Mouse (Mus musculus): Measurements from ENCODE around the gene Gm20708.
"Not testable (repeated sequence)": the region's sequence is repeated elsewhere in the genome, so short reads cannot be mapped to it uniquely, and the experiment has no call there.

Gene Gm20708

DNA sequence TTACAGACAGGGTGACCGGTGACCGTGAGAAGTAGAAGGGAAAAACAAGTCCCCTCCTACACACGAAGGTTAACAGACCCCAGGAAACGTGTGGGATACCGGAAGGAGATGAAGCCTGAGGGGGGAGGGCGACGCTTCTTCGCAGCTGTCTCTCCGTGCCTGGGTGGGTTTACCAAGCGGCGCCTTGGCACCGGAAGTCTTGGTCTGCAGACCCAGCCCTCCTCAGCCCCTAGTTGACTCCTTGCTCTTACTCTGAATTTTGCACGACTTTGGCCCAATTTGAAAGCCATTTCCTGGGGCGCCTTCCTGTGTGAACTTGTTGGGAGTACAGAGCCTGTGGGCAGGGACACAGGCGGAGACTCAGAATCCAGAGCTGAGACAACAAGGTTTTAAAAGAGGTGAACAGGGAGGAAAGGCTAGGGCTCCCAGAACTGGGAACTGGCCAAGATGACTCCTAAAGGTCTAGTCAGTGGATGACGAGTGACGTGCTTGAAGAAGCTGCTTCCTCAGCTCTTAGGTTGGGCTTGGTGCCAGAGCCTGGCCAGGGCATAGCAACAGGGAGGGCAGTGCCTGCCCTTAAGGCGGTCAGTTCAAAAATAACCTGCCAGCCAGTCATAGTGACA, 28.2 kb upstream of the Gm20708 start:
- peak; percentile 57 to 73 for DNase-seq (ENCODE audit: low spot score in 2 of 2)

DNA sequence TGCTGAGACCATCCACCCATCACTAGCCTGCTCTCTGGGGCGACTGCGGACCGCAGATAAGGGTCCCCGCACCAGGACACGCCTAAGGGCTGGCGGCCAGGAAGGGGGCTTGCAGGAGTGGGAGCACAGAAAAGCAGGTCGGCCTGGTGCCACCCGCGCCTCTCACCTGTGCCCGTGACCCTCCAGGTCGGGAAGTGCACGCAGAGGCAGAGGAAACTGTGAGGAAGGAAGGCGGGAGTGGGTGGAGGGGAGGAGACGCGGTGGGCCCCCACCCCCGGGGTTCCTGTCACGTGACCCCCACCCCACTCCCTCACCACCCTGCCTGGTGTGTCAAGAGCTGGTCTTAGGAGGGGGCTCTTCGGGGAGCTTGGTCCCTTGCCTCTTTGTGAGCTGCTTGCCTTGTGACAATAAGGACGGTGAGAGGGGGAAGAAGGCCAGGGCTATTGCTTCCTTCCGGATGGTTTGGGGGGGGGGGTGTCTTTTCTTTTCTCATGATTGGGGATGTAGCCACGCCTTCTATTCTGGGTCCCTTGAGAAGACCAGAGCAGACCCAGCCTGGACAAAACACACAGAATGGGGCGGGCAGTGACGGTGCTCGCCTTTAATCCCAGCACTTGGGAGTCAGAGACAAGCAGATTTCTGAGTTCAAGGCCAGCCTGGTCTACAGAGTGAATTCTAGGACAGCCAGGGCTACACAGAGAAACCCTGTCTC, 27.3 kb upstream of the Gm20708 start, which contains the start of the genes Tmc8 and Tmc6:
Tmc8 (plus strand) TSS at position 84 of the 712 bp plus-strand sequence.
Tmc6 (minus strand) TSS at position 206 of the 712 bp plus-strand sequence.
- DNase-seq (ENCODE audit: low spot score in 2 of 2): peak; percentile 69 to 75

DNA sequence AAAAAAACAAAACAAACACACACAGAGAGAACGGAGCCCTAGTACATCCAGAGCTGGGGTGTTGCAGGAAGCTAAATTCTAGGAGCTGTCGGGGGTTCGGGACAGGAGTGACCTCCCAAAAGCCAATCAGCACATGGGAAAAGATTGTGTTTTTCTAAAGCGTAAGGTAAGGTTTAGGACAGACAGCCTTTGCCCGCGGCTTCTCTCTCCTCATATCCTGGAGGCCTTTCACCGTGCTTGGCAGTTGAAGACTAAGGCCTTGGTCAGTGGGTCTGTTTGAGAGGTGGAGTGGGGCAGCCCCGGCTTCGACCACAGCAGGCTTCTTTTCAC, 26.8 kb upstream of the Gm20708 start:
- no peak for DNase-seq (ENCODE audit: low spot score in 2 of 2)

DNA sequence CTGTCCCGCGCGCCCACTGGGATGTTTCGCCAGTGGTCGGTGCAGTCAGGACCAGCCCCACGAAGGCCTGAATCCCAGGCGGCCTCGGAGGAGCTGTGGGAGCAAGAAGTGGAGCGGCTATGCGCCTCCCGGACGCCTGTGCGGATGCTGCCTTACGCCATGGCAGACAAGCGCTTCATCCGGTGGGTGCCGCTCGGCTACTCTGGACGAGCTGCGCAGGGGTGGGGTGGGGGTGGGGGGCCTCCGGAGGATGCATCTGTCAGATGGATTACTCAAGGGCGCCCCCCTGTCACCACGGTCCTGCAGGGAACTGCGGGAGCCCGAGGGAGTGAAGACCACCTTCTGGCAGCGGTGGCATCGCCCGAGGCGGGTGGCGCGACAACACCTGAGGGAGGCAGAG, 26.4 kb upstream of the Gm20708 start:
- DNase-seq (ENCODE audit: low spot score in 2 of 2): peak; percentile 75 to 88

DNA sequence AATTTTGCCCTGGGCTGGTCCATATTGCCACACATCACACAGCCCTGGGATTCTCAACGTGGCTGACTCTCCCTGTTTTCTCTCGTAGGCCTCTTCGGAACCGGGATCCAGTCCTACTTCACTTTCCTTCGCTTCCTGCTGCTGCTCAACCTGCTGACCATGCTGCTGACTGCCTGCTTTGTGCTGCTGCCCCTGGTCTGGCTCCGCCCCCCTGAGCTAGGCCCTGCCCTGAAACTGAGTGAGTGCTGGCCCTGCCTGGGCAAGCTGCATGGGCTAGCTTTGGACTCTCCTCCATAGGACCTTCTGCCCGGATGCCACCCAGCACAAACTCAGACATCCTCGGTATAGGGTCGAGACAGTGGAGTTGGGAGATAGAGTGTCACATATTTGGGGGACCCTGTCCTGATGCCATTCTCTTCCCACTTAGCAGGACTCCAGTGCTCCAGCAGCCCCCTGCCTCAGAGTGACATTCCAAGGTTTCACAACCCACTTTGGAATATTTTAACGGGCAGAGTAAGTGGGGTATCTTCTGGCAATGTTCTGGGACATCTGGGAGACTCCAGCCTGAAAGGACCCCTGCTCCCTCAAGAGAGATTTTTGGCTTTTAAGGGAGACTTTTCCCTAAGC, 25.7 kb upstream of the Gm20708 start:
- DNase-seq (ENCODE audit: low spot score in 2 of 2): peak; percentile 59 to 66

DNA sequence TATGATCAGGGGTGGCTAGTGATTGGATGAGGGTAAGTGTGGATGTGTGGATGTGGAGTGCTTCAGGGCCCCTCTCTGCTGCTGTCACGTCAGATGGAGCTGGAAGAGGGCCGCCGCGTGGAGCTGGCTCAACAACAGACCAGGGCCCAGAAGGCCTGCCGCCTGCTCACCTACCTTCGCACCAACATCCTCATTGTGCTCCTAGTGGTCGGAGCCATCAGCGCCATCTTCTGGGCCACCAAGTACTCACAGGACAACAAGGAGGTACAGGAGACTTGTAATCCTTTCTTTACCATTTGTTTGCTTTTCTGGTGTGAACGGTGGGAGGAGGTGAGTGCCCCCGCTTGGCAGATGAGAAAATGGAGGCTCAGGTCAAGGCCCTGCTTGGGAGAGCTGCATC, 23.2 kb upstream of the Gm20708 start:
- peak; percentile 60 to 75 for DNase-seq (ENCODE audit: low spot score in 2 of 2)

DNA sequence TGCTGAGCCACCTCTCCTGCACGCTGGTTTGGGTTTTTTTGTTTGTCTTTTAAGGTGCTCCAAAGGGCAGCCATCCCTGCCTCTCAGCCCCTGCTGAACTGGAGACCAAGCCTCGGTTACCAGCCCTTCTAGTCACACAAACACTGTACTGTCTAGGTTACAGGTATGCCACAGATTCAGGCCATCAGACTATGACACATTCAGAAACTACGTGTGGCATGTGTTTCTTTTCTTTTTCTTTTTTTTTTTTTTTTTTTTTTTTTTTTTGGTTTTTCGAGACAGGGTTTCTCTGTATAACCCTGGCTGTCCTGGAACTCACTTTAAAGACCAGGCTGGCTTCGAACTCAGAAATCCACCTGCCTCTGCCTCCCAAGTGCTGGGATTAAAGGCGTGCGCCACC, 21.0 kb upstream of the Gm20708 start:
- DNase-seq (ENCODE audit: low spot score in 2 of 2): not testable (repeated sequence)

DNA sequence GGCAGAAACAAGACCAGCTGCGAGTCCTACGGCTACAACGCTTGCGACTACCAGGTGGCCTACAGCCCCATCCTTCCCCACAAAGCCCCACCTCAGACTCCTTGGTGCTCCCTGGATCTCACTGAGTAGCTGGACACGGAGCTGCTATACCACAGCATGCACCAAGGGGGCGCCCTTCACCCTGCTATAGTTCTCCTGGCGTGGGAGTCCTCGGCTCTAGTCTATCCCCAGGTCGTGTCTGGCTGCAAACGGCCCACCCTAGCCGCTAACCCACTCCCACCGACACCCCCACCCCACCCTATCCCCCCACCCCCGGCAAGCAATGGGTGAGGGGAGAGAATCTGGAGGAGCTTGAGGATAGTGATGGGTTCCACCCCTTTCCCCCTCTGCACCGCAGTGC, 19.2 kb upstream of the Gm20708 start:
- peak; percentile 66 to 77 for DNase-seq (ENCODE audit: low spot score in 2 of 2)

DNA sequence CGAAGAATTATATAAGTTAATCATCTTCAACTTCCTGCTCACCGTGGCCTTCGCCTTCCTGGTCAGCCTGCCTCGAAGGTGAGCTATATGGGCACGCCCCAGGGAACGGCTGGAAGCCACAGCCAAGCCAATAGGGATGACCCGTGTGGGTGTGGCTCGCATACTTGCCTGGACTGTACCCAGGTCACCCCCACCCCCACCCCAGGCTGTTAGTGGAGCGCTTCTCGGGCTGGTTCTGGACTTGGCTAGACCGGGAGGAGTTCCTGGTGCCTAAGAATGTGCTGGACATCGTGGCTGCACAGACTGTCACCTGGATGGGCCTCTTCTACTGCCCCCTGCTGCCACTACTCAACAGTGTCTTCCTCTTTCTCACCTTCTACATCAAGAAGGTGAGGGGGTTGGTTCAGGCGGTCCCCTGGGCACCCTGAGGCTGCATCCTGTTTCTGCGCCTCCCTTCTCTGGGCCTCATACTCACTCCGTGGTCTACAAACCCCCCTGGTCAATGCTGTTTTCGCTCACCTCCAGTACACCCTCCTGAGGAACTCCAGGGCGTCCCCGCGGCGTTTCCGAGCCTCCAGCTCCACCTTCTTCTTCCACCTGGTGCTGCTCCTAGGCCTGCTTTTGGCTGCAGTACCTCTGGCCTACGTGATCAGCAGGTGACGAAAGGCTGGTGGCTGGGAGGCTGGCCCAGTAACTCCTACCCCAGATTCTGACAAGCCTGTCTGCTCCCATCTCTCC, 18.6 kb upstream of the Gm20708 start:
- peak; percentile 30 to 50 for DNase-seq (ENCODE audit: low spot score in 2 of 2)

DNA sequence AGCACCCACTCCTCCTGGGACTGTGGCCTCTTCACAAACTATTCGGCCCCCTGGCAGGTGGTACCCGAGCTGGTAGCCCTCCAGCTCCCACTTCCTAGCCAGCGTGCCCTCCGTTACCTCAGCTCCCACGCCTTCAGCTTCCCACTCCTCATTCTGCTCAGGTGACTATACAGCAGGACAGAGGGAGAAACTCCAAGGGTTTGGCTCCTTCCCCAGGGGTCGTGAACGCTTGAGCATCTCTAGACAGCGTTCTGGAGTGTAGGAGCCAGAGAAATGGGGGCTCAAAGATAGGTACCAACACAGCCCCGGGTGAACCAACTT, 18.1 kb upstream of the Gm20708 start:
- DNase-seq (ENCODE audit: low spot score in 2 of 2): peak in 1 of 2 experiments; percentile 11

DNA sequence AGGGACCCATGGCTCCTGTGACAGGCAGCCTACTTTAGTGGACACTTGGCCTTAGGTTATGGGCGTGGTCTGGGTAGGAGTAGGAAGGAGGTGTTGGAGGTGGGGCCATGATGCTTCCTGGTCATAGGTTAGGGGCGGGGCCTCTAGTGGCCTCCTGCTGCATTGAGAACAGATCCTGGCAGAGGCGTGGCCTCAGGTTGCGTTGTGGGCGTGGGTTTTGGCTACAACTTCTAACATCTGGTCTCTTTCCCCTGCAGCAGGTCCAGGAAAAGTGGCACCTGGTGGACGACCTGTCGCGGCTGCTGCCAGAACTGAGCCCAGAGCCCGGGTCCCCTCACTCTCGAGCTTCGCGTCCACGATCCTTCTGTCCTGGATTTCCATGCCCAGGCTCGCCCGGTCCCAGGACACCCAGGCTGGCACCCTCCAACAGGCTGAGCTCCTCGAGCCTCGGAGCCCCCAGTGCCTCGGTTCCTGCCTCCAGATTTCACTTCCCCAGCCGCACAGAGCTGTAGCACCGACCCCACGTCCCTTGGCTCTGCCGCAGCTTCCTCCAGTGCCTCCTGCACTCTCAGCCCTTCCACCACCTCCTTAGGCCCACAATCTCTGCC, 17.1 kb upstream of the Gm20708 start:
- peak; percentile 70 to 77 for DNase-seq (ENCODE audit: low spot score in 2 of 2)

DNA sequence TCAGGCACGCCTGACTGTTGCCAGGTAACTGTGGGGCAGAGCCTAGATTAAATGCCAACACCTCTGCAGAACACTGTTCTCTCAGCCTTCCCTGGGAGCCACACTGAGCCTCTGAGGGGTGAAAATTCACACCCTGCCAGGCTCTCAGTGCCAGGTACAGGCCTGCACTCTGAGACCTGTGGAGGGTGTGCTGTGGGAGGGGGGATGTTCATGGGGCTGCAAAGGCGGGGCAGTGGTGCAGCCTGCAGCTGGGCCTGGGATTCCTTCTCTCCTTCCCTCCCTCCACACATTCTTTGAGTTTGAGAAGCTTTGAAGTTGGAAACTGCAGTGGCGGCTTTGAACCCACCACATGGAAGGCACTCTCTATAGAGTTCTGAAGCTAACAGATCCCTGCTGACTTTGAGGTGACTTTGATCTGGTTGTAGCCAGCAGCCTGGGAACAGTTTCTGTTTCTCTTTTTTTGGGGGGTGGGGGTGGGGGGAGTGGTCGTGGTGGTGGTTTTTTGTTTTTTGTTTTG, 15.4 kb upstream of the Gm20708 start:
- no peak for DNase-seq (ENCODE audit: low spot score in 2 of 2)

DNA sequence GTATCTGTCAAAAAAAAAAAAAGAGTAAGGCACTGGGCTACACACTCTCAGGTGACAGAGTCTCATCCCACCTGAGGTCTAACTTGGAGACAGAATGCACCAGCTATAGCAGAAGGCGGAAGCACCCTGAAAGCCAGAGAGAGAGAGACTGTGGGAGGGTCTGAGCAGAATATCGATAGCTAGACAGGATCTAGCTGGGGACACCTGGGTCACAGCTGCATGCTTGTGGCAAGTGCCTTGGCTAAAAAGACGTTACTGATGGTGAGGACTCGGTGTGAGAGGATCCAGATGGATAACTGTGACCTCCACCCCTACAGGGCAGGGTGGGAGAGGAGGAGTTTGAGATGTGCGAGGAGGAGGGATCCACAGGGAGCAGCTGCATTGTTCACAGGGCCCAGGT, 12.5 kb upstream of the Gm20708 start:
- DNase-seq (ENCODE audit: low spot score in 2 of 2): no peak

DNA sequence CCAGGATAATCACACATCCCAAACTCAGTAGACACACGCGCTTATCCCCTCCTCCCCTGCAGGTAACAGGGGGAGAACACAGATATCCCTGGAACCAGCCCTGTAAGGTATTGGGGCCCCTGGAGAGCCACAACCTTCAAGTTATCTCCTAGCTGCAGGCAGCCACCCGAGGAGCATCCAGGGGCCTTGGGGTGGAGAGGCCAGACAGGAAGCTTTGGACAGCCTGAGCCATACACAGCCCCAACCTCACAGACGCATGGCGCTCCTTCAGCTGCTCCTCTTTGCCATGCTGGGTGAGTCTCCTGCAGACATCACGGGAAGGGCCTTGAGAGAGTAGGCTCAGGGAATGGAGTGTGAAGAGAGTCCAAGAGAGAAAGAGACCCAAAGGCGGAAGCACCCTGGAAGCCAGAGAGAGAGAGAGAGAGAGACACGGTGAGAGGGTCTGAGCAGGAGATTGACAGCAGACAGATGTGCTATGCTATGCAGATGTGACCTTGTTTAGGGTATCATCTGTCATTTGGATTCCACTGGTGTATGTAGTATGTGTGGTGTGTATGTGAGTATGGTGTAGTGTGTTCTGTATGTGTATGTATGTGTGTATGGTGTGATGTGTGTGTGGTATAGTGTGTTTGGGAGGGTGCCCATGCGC, 11.8 kb upstream of the Gm20708 start, which contains the start of gene 6030468B19Rik:
6030468B19Rik (plus strand) TSS at position 150 of the 649 bp plus-strand sequence.
- peak; percentile 40 to 58 for DNase-seq (ENCODE audit: low spot score in 2 of 2)

DNA sequence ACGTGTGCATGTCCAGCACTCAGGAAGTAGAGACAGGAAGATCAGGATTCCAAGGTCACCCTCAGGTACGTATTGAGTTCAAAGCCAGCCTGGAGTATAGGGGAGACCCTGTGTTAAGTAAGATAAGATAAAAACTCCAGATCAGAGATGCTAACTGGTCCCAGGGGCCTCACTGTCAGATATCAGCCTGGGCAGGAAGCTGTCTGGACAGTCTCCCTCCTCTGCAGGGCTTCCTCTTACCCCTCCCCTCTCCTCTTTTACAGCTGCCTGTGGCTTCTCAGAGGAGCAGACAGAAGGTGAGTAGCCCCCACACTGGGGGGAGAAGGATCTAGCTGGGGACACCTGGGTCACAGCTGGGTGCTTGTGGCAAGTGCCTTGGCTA, 11.3 kb upstream of the Gm20708 start:
- no peak for DNase-seq (ENCODE audit: low spot score in 2 of 2)

DNA sequence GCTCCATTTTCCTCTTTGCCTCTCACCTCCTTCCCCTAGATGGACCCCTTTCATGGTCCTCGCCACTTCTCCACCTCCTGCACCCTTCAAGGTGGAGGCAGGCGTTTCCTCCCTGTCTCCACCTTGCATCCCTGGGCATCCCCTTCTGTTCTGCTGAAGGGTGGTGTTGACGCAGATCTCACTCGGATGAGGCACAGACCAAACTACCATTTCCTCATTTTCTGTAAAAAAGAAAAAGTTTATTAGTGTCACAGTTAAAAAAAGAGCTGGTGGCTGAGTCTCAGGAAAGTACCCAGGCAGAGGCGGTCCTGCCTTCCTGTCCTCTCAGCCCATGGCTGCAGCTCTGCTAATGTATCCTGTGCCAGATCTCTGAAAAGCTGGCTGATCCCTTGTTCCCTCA, 10.3 kb upstream of the Gm20708 start:
- DNase-seq (ENCODE audit: low spot score in 2 of 2): no peak

DNA sequence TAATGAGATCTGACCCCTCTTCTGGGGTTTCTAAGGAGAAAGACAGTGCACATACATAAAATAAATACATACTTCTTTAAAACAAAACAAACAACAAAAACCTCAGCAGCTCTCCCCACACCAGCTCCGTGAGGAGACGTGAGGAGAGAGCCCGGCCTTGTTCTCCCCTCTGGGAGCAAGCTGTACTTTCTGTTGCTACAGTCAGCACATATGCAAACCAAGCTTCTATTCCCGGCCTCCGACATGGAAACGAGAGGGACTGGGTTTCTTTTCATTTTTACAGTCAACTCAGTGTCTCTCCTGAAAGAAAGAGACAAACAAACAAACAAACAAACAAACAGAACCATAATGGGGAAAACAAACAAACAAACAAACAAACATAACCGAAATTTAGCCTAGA, 9.4 kb upstream of the Gm20708 start:
- DNase-seq (ENCODE audit: low spot score in 2 of 2): no peak

DNA sequence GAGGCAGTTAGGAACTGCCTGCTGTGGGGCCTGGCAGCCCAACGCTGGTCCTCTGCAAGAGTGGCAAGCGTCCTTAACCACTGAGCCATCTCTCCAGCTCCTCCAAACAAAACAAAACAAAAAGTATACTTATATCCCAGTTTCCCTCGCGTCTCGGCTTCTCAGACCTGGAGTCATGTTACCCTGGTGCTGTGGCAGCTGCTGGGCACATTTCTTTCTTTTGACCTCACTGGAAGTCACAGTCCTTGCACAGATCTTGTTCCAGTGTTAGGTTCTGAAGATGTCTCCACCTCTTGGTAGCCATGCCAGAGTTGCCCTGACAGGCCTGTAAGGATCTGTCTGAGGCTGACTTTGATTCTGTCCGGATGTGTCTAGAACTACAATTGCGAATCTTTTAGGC, 7.8 kb upstream of the Gm20708 start:
- DNase-seq (ENCODE audit: low spot score in 2 of 2): no peak

DNA sequence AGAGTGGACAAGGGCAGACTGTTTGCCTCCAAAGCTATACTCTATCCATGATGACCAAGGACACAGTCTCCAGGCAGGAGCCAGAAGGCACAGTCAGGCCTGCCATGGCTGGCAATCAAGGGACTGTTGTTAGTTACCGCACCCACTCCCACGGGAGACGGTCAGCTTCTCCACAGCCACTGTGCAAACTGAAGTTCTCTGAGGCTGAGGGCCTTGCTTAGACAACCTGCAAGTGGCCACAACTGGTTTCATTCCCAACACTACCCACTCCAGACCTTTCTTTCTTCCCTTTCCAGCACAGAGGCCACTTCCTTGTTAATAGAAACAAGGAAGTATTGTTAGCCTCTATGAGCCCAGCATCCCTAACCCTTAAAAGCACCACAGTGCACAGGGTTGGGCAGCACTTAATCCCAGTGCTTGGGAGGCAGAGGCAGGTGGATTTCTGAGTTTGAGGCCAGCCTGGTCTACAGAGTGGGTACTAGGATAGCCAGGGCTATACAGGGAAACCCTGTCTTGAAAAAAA, 6.2 kb upstream of the Gm20708 start:
- DNase-seq (ENCODE audit: low spot score in 2 of 2): no peak

DNA sequence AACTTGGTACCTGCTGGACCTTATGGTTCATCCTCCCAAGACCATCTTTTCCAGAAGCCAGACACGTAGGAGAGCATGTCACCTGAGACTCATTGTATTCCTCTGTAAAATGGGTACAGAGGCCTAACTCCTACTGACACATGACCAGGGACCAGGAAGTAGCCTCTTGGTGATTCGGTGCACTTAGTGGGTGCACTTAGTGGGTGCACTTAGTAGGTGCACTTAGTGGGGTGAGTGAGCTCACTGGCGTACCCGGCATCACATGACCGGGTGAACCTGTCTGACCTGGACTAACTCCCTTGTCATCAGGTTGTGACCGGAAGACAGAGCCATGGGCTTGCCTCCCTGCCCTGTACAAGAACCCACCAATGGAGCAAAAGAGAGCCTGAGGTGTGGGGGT, 2.7 kb upstream of the Gm20708 start:
- no peak for DNase-seq (ENCODE audit: low spot score in 2 of 2)

DNA sequence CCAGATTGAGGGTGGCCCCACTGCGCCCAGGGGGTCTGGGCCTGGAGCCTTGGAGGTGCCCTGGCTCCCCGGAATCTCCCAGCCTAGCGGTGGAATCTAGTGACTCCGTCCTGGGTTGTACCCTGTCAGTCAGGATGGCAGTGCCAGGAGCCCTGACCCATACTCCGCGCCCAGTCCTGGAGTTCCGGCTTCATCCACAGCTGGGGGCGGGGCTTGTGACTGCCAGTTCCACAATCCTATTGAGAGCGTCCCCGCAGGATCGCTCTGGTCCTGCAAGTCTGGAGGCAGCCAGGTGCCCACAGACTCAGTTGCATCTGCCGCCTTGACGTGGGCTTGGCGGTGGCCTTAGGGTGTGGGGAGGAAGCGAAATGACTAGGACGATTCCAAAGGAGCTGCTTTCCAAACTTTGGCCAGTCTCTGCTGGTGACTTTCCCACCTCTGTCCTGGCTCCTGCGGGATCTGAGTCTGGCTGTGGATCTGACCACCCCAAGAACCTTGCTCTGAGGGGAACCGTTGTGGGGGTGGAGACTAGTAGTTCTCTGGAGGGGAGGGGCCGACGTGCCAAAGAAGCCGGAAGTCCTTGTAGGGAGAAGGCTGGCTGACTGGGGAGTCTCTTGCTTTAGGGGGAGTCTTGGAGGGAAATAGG, 1.1 kb downstream of the Gm20708 start:
- DNase-seq (ENCODE audit: low spot score in 2 of 2): peak; percentile 57 to 72

Measured in spleen, postnatal 14 days (tissue).